Mouse (Mus musculus) kidney, adult 8-10 months (tissue): ENCODE measurements at regions not wholly inside any gene's neighbourhood (a gene's known extent, or its start where the extent isn't known, plus 50 kb on each side); places are given as distances from the start of the nearest gene placed in this dataset.

Experiments used
- DNase-seq, 2 experiments: peaks; one replicate each; pipeline ENCODE4 v3.0.0; 2022

- DNase-seq = no peak
Measured at GRCm38 (mm10) chr2:171670945-171671547, 372.2 kb downstream of the Cbln4 start.

DNA sequence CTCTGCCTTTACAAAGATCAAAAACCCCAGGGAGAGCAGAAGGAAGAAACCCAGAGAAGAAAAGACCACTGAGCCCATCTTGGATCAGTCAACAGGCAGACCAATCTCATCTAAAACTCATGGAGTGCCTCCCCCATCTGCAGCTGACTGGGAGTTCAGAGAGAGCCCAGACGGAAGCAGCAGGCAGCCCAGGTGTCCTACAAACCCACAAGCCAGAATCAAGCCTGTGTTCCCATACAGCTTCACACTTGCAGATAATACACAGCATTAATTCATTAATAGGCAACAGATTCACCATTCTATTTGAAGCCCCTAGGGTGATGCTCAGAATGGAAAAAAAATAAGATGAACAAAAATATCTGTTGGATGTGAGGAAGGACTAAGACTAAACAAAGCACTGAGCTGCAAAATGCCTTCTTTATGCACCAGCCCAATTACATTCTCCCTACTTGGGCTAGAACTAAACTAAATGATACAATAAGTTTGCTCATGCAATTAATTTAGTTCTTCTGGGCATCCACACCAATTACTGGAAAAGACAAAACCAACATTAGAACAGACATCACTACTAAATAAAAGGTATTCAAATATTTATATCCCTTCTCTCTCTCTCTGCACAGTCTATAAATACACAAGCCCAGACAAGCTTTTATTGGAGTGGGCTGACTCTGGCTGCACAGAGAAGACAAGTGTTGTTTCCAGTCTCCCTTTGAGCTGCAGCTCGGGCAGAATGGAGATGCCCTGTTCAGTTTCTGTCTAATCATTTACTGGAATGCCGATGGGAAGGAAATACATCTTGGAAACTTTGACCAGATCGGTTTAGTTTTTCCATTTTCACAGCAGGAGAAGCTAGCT is 374.2 kb downstream of the Cbln4 start:
- DNase-seq = no peak

GRCm38 (mm10) chr2:171662571-171662970 is 380.7 kb downstream of the Cbln4 start:
- DNase-seq = no peak

DNA sequence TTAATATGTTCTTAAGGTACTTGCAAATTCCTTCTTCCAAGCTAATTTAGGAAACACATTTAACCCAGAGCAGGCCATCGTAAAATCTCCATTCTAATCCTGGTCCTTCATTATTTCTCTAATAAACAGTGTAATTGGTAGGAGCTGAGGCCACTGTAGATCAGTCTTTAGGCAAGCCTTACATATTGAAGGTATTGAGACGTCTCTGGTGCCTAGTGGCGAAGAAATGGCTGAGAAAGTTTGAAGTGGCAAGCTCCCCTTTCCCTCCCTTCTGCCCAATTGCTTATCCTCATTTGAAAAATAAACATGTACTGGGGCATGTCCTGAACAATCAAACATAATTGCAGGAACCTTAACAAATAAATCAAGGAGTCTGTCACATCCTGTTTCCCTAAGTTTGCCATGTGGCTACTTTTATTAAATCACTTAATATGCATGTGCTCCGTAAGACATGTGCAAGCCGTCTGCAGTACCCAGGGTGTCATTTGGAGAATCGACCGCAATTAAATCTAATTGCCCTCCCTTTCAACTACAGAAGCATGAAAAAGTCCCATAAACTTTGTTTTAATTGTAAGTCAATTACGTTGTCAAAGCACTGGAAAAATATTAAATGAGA is 381.3 kb downstream of the Cbln4 start:
- DNase-seq = no peak

- DNase-seq = no peak
Measured at GRCm38 (mm10) chr2:171657125-171657524, 386.1 kb downstream of the Cbln4 start.

DNA sequence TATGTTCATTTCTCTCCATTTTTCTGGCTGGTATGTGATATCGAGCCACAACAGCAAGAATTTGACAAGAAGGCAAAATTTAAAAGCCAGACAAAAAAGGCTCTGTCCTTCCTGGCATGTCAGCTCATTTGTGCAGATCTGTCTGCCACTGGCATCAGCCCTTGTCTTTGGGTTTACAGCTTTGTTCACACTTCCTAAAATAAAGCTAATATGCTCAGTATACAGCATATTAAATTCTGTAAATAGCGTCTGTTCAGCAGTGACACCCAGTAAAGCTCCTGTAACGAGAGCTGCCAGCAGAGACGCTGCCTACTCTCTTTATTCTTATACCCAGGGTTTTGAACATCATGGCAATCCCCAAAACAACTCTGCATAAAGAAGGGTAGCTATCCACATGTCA is 401.5 kb downstream of the Cbln4 start:
- DNase-seq = no peak

- DNase-seq = no peak
Measured at GRCm38 (mm10) chr2:171640478-171640877, 402.8 kb downstream of the Cbln4 start.

GRCm38 (mm10) chr2:171638931-171639330 is 404.3 kb downstream of the Cbln4 start:
- no peak for DNase-seq

GRCm38 (mm10) chr2:171636837-171637236 is 406.4 kb downstream of the Cbln4 start:
- DNase-seq = no peak

- DNase-seq = peak; percentile 37 to 62
Measured at GRCm38 (mm10) chr2:171633355-171634097, 409.7 kb downstream of the Cbln4 start.

- DNase-seq = peak; percentile 48 to 53
Measured at GRCm38 (mm10) chr2:171630101-171630715, 413.1 kb downstream of the Cbln4 start.

GRCm38 (mm10) chr2:171628182-171628850 is 414.9 kb downstream of the Cbln4 start:
- no peak for DNase-seq

DNA sequence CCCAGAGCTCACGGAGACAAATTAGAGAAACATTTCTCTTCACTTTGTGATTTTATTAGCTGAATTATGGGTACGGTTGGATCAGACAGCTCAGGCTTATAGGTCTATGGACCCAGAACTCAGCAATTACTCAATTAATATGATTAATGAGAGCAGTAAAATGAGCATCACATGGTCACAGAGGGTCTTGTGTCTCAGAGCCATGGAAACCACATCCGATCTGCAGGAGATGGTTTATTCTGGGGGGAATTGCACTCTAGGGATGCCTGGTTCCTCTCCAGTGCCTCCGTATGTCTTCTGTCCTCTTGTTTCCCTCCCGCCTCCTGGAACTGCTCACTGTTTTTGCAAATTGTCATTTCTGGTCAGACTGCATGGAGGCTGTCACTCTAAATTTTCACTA is 422.6 kb downstream of the Cbln4 start:
- no peak for DNase-seq

DNA sequence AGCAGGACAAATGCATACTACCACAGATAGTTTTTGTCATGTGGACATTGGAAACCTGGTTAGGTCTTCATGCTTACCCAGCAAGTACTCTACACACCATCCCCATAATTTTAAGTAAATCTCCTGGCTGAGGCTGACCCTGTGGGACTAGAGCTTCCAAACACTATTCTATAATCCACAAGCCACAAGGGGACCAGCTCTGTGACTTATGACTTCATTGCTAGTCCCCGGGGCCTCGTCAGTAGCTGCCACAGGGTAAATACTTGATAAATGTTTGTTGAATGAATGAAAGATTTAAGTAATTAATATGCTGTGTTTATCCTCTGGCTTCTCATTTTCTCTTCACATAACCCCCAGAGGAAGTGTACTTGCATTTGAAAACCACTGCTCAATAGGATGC is 423.0 kb downstream of the Cbln4 start:
- no peak for DNase-seq

DNA sequence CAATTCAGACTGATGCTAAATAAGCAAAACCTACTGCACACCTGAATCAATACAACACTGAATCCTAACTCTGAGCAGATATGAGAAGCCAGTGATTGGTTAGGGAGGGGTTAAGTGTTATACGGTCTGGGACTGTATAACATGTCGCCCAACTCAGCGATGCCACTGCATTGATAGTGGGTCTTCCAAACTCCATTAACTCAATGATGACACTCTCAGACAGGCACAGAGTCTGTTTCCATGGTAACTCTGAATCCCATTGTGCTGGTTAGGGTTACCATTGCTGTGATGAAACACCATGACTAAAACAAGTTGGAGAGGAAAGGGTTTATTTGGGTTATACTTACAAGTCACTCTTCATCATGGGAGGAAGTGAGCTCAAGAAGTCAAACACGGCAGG is 424.5 kb downstream of the Cbln4 start:
- DNase-seq = no peak

- no peak for DNase-seq
Measured at GRCm38 (mm10) chr2:171618333-171618732, 424.9 kb downstream of the Cbln4 start.

DNA sequence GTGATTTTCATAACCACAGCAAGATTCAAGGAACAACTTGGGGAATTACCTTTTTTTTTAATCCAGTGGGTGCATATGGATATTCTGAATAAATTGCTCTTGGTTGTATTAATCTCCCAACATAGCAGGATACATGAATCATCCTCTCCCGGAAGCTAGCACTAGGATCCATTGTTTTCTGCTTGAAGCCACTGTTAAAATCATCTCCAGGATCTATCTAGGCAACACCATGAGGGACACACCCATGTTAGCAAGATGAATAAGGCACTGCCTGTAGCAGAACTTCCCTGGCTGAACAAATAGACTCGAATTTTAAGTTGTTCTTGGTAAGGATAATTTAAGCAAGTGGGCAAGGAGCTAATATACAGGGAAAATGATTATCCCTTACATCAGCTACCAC is 427.8 kb downstream of the Cbln4 start:
- peak in 1 of 2 experiments; percentile 18 for DNase-seq

- no peak for DNase-seq
Measured at GRCm38 (mm10) chr2:171605064-171605463, 438.2 kb downstream of the Cbln4 start.

- no peak for DNase-seq
Measured at GRCm38 (mm10) chr2:171595240-171595639, 448.0 kb downstream of the Cbln4 start.

- DNase-seq = no peak
Measured at GRCm38 (mm10) chr2:171593884-171594283, 449.4 kb downstream of the Cbln4 start.

GRCm38 (mm10) chr2:171592315-171592714 is 451.0 kb downstream of the Cbln4 start:
- no peak for DNase-seq

DNA sequence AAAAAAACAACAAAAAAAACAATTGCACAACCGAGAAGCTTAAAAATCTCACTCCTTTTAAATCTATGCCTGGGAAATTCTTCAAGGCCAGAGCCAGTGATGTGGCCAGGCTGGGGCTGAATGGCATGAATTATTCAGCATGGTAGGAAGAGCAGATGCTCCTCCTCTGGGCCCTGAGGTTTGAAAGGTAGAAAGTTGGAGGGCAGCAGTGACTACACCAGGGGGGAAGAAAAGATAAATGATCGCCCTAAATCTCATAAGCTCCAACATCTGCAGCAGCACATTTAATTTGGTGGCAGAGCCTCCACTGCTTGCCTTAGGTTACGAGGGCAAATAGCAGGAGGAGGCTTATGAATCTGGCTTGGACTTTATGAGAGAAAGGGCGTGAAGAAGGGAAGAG is 455.1 kb downstream of the Cbln4 start:
- DNase-seq = no peak
